Comparison of ENCODE assay signal across 11 mouse cellular contexts in the genomic region with DNA sequence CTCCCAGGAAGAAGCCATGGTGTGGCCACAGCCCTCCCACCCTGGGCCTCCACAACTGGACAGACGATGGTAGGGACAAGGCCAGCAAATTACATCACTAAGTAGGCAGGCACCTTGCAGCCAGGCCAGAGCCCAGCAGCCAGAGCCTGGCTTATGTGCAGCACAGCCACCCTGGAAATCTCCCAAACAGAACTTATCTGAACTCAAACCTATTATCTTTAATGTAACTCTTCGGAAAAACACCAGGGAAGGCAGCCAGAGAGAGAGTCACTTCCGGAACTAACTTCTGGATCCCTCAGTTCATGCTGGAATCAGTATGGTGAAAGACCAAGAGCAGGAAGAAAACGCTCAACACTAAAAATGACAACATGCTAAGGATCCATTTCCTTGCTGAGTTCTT. TPM values are rescaled to one million over a fixed set of nuclear protein-coding genes. Genes with fewer than 3 reads are reported as not detected.
DNase-seq lines count a peak whose midpoint lies in the region; ATAC-seq lines count a peak whose summit lies in the region.
"Had no signal": no experiment of that assay in that cellular context is flagged by ENCODE, and none has a peak within 500 bp of the region (broad histone marks: within the 10 kb centered on the region; RNA-seq: fewer than 3 reads in every experiment).

No protein-coding gene starts in this region.

- H3K27me3 ChIP-seq in hindbrain, embryonic 10.5 days (ENCODE audit: insufficient read depth, poor library complexity, severe bottlenecking) = no peaks in the 10 kb centered on the region
- no peaks in the 10 kb centered on the region for H3K27me3 ChIP-seq in hindbrain, embryonic 16.5 days (replicated peaks; ENCODE audit: control insufficient read depth, insufficient read depth, low read length)
- peaks cover 21% of the 10 kb centered on the region for H3K27me3 ChIP-seq in heart, embryonic 12.5 days (replicated peaks)
- H3K27me3 ChIP-seq in limb, embryonic 15.5 days = no peaks in the 10 kb centered on the region

- H3K36me3 ChIP-seq in hindbrain, embryonic 10.5 days = peaks cover 41% of the 10 kb centered on the region
- H3K36me3 ChIP-seq in hindbrain, embryonic 16.5 days (ENCODE audit: control insufficient read depth, insufficient read depth, low read length) = no peaks in the 10 kb centered on the region
- H3K36me3 ChIP-seq in heart, embryonic 12.5 days = 0 out of 2 replicates have a peak, but pooled peaks cover 4% of the 10 kb centered on the region
- H3K36me3 ChIP-seq in limb, embryonic 15.5 days = no peaks in the 10 kb centered on the region

- intact Hi-C loops in left cerebral cortex, postnatal 4 days (cut with DNase I) = no loop called here

- peaks cover 59% of the 10 kb centered on the region for H3K4me1 ChIP-seq in hindbrain, embryonic 10.5 days (replicated peaks)
- peaks cover 18% of the 10 kb centered on the region for H3K4me1 ChIP-seq in hindbrain, embryonic 16.5 days (ENCODE audit: control insufficient read depth, insufficient read depth, low read depth, low read length)
- H3K4me1 ChIP-seq in heart, embryonic 12.5 days (replicated peaks) = peaks cover 51% of the 10 kb centered on the region
- peaks cover 27% of the 10 kb centered on the region for H3K4me1 ChIP-seq in limb, embryonic 15.5 days

- no peak overlapping the region for H3K9ac ChIP-seq in hindbrain, embryonic 16.5 days (ENCODE audit: low read depth, low read length)
- H3K9ac ChIP-seq in heart, embryonic 12.5 days = no peak overlapping the region
- no peak overlapping the region for H3K9ac ChIP-seq in limb, embryonic 15.5 days

- H3K4me3 ChIP-seq in hindbrain, embryonic 10.5 days = no peak overlapping the region
- no peak overlapping the region for H3K4me3 ChIP-seq in hindbrain, embryonic 16.5 days (ENCODE audit: low read length)
- no peak overlapping the region for H3K4me3 ChIP-seq in heart, embryonic 12.5 days
- H3K4me3 ChIP-seq in limb, embryonic 15.5 days = no peak overlapping the region

- 85% methylated on average over 4 of the region's 4 CpGs for WGBS in hindbrain, embryonic 10.5 days
- 71% methylated on average over 4 of the region's 4 CpGs for WGBS in hindbrain, embryonic 16.5 days
- WGBS in heart, embryonic 12.5 days = 38% methylated on average over 4 of the region's 4 CpGs
- whole genome bisulfite sequencing in limb, embryonic 15.5 days = 61% methylated on average over 4 of the region's 4 CpGs

- H3K4me2 ChIP-seq in hindbrain, embryonic 16.5 days (ENCODE audit: low read length) = no peak overlapping the region
- H3K4me2 ChIP-seq in heart, embryonic 12.5 days = no peak overlapping the region
- H3K4me2 ChIP-seq in limb, embryonic 15.5 days = no peak overlapping the region

- 0 out of 2 replicates have a peak overlapping the region, but pooled peaks have one; percentile 40 for H3K27ac ChIP-seq in hindbrain, embryonic 10.5 days
- H3K27ac ChIP-seq in hindbrain, embryonic 16.5 days (ENCODE audit: low read depth, low read length) = no peak overlapping the region
- H3K27ac ChIP-seq in heart, embryonic 12.5 days (ENCODE audit: poor library complexity, severe bottlenecking) = peak overlapping the region; percentile 70
- H3K27ac ChIP-seq in limb, embryonic 15.5 days = 0 out of 2 replicates have a peak overlapping the region, but pooled peaks have one; percentile 11
- H3K27ac ChIP-seq: macrophage had no signal

- no peak for DNase-seq in hindbrain, embryonic 10.5 days (ENCODE audit: low spot score)
- peak; percentile 73 for DNase-seq in NIH3T3 (ENCODE audit: low read depth)
- DNase-seq in layer of hippocampus, postnatal 10 days (ENCODE audit: low spot score in 2 of 2) = no peak
- no peak for DNase-seq in layer of hippocampus, adult 9-10 months (ENCODE audit: low spot score)
- DNase-seq in left cerebral cortex, postnatal 4 days = no peak
- DNase-seq: cerebellum, postnatal 14 days had no signal

- no peaks in the 10 kb centered on the region for H3K9me3 ChIP-seq in hindbrain, embryonic 10.5 days
- H3K9me3 ChIP-seq in hindbrain, embryonic 16.5 days (ENCODE audit: control insufficient read depth, low read length) = no peaks in the 10 kb centered on the region
- H3K9me3 ChIP-seq in heart, embryonic 12.5 days (replicated peaks) = no peaks in the 10 kb centered on the region
- no peaks in the 10 kb centered on the region for H3K9me3 ChIP-seq in limb, embryonic 15.5 days

- no peak for ATAC-seq in hindbrain, embryonic 16.5 days
- no peak; the same call in 1 of the 2 replicates for ATAC-seq in heart, embryonic 12.5 days (ENCODE audit: insufficient number of reproducible peaks, low FRiP score)
- no peak for ATAC-seq in limb, embryonic 15.5 days (ENCODE audit: insufficient number of reproducible peaks, low FRiP score, low TSS enrichment, low read depth)
- ATAC-seq: forebrain, embryonic 14.5 days had no signal

RNA-seq across cellular contexts. Expression of a gene that starts 45.1 kb away (rescaled TPM):
- 13.6 and 16.9 TPM in 2 replicates for polyA plus RNA-seq in hindbrain, embryonic 10.5 days (2016; fragmentation: Nextera tagmentation; extraction: Ambion mirVana)
- polyA plus RNA-seq in hindbrain, embryonic 16.5 days (2015; fragmentation: Nextera tagmentation; extraction: Ambion mirVana) = 10.4 and 11.8 TPM in 2 replicates
- 4.5 and 5.4 TPM in 2 replicates for polyA plus RNA-seq in heart, embryonic 12.5 days (2016; fragmentation: Nextera tagmentation; extraction: Ambion mirVana)
- polyA plus RNA-seq in limb, embryonic 15.5 days (2015; fragmentation: Nextera tagmentation; extraction: Ambion mirVana) = 4.6 and 5.0 TPM in 2 replicates
- 10 to 100 TPM; 30.3 to 33.4 TPM for total RNA-seq in layer of hippocampus, postnatal 10 days (2021)
- 10 to 100 TPM; 59.2 to 60.4 TPM for total RNA-seq in left cerebral cortex, postnatal 4 days (2021)
